In genomic region chr5:118482598-118482997, GRCm38 (mm10) we compare ENCODE assay signal across 12 mouse cellular contexts.
DNase-seq lines count a peak whose midpoint lies in the region; ATAC-seq and TF ChIP-seq lines count a peak whose summit lies in the region.
"Had no signal": no experiment of that assay in that cellular context is flagged by ENCODE, and none has a peak within 500 bp of the region (broad histone marks: within the 10 kb centered on the region; RNA-seq: fewer than 3 reads in every experiment).

No protein-coding gene starts in this region.

- TF ChIP-seq CTCF in E14TG2a.4 (conservative IDR thresholded peaks at IDR 0.05; ENCODE audit: low read length), result no peak
- TF ChIP-seq CTCF in spleen, adult 2 months (IDR thresholded peaks at IDR 0.05; ENCODE audit: extremely low read depth, insufficient read depth, insufficient read length, insufficient replicate concordance), result no peak

- no peaks in the 10 kb centered on the region for H3K27me3 ChIP-seq in heart, embryonic 12.5 days (replicated peaks)
- no peaks in the 10 kb centered on the region for H3K27me3 ChIP-seq in E14TG2a.4 (ENCODE audit: insufficient read depth, low read length)
- H3K27me3 ChIP-seq in spleen, adult 2 months (ENCODE audit: control insufficient read depth, insufficient read depth, low read length), result no peaks in the 10 kb centered on the region
- H3K27me3 ChIP-seq: hindbrain, embryonic 13.5 days; neural tube, embryonic 12.5 days had no signal

- intact Hi-C loops in heart, postnatal 25 days (cut with DNase I), result loop anchor here (5.0 kb wide), 1 partner anchor 75 kb away; no protein-coding TSS in a partner anchor
- intact Hi-C loops in left cerebral cortex, postnatal 36 days (cut with DNase I), result no loop called here

- H3K9me3 ChIP-seq in heart, embryonic 12.5 days (replicated peaks), result no peaks in the 10 kb centered on the region
- no peaks in the 10 kb centered on the region for H3K9me3 ChIP-seq in E14TG2a.4 (ENCODE audit: low read length)
- H3K9me3 ChIP-seq: hindbrain, embryonic 13.5 days; neural tube, embryonic 12.5 days had no signal

- no peak overlapping the region for H3K27ac ChIP-seq in heart, embryonic 12.5 days (ENCODE audit: poor library complexity, severe bottlenecking)
- H3K27ac ChIP-seq in brown adipose tissue, adult 24 weeks (replicated peaks; ENCODE audit: low read depth, low read length), result peak overlapping the region; percentile 70
- peak overlapping the region; percentile 4; the same call in 1 of the 2 replicates for H3K27ac ChIP-seq in spleen, adult 2 months (ENCODE audit: insufficient read depth, low read length)
- H3K27ac ChIP-seq: hindbrain, embryonic 13.5 days; neural tube, embryonic 12.5 days had no signal

- ATAC-seq in heart, embryonic 12.5 days (ENCODE audit: insufficient number of reproducible peaks, low FRiP score), result no peak
- no peak for ATAC-seq in frontal cortex, adult (ENCODE audit: low TSS enrichment)

- no peak overlapping the region for H3K4me3 ChIP-seq in heart, embryonic 12.5 days
- peak overlapping the region; percentile 53 for H3K4me3 ChIP-seq in E14TG2a.4 (replicated peaks; ENCODE audit: low read length)
- no peak overlapping the region for H3K4me3 ChIP-seq in brown adipose tissue, adult 24 weeks (ENCODE audit: insufficient read depth, low read depth, low read length)
- no peak overlapping the region for H3K4me3 ChIP-seq in spleen, adult 2 months (ENCODE audit: extremely low read depth, insufficient read depth, insufficient read length)
- H3K4me3 ChIP-seq: hindbrain, embryonic 13.5 days; neural tube, embryonic 12.5 days had no signal

- no peak overlapping the region for H3K9ac ChIP-seq in heart, embryonic 12.5 days
- H3K9ac ChIP-seq: hindbrain, embryonic 13.5 days; neural tube, embryonic 12.5 days had no signal

- H3K36me3 ChIP-seq in heart, embryonic 12.5 days, result no peaks in the 10 kb centered on the region
- no peaks in the 10 kb centered on the region for H3K36me3 ChIP-seq in E14TG2a.4 (ENCODE audit: insufficient read depth, low read length)
- no peaks in the 10 kb centered on the region for H3K36me3 ChIP-seq in spleen, adult 2 months (ENCODE audit: control insufficient read depth, insufficient read depth, low read length)
- H3K36me3 ChIP-seq: hindbrain, embryonic 13.5 days; neural tube, embryonic 12.5 days had no signal

- 40% methylated on average over 7 of the region's 7 CpGs for WGBS in heart, embryonic 12.5 days
- 17% methylated on average over 7 of the region's 7 CpGs for WGBS in spleen, adult 2 months

- DNase-seq in heart, postnatal 25 days (ENCODE audit: low spot score), result no peak
- peak; percentile 53 to 55 for DNase-seq in spleen, adult 2 months (ENCODE audit: low read depth in 1 of 2, low spot score in 2 of 2)
- DNase-seq in urinary bladder, postnatal 36 days (ENCODE audit: low spot score in 2 of 2), result no peak
- DNase-seq in left cerebral cortex, postnatal 36 days (ENCODE audit: low spot score in 2 of 2), result no peak
- DNase-seq: cerebellum, postnatal 10 days; gastrocnemius, postnatal 10 days had no signal

- no peak for TF ChIP-seq POLR2A in spleen, adult 2 months (IDR thresholded peaks at IDR 0.05; ENCODE audit: low read depth, low read length)

- peak overlapping the region; percentile 52 for H3K4me2 ChIP-seq in heart, embryonic 12.5 days
- H3K4me2 ChIP-seq: hindbrain, embryonic 13.5 days; neural tube, embryonic 12.5 days had no signal

- peaks cover 35% of the 10 kb centered on the region for H3K4me1 ChIP-seq in heart, embryonic 12.5 days (replicated peaks)
- peaks cover 88% of the 10 kb centered on the region for H3K4me1 ChIP-seq in E14TG2a.4 (replicated peaks; ENCODE audit: low read depth, low read length)
- H3K4me1 ChIP-seq in brown adipose tissue, adult 24 weeks (ENCODE audit: control insufficient read depth, insufficient read depth, insufficient read length, low read length), result peaks cover 7% of the 10 kb centered on the region
- H3K4me1 ChIP-seq in spleen, adult 2 months (ENCODE audit: control insufficient read depth, insufficient read depth, insufficient read length), result peaks cover 19% of the 10 kb centered on the region; the same call in 1 of the 2 replicates

Comparison
In these comparisons a context has a peak if more than half of its experiments do, and no peak if none do; other contexts are left out.
1. DNase-seq: peak in spleen, adult 2 months (2 of 2); none in heart, postnatal 25 days (single experiment), urinary bladder, postnatal 36 days (0 of 2) and left cerebral cortex, postnatal 36 days (0 of 2).